Mouse (Mus musculus) MEL (cell line): Measurements from ENCODE around the gene Mapkap1. TPM values are rescaled to one million over a fixed set of nuclear protein-coding genes. Genes with fewer than 3 reads are reported as not detected.

Experiments used
- DNase-seq: peaks from one replicate; pipeline ENCODE4 v3.0.0; 2011; ENCODE audit warnings: low read depth, low spot score
- H3K27ac ChIP-seq: 2 replicates; pipeline ENCODE4 v1.5.1; 2012; ENCODE audit warnings: low read depth, mild to moderate bottlenecking, control low read depth, low read length, moderate library complexity; ENCODE audit not compliant: control insufficient read depth
- H3K27me3 ChIP-seq, 2 experiments: fragments of 150-350 bp in 1 of 2; sonication (generic) in 1 of 2; 2 replicates each; pipeline ENCODE4 v1.6.1; 2012; ENCODE audit warnings: low read length in 2 of 2, mild to moderate bottlenecking in 2 of 2, improper control_type of control experiment in 1 of 2, moderate library complexity in 1 of 2; ENCODE audit not compliant: insufficient read depth in 2 of 2, control insufficient read depth in 1 of 2
- H3K36me3 ChIP-seq, 2 experiments: 2 replicates each; pipeline ENCODE4 v1.6.1; 2012 to 2014; ENCODE audit warnings: low read length in 2 of 2, improper control_type of control experiment in 1 of 2, inconsistent platforms in 1 of 2, mild to moderate bottlenecking in 1 of 2; ENCODE audit not compliant: insufficient read depth in 2 of 2, control insufficient read depth in 1 of 2
- H3K4me1 ChIP-seq, 2 experiments: fragments of 150-350 bp in 1 of 2; sonication (generic) in 1 of 2; 2 replicates each; pipeline ENCODE4 v1.6.1; 2012; ENCODE audit warnings: low read length in 2 of 2, improper control_type of control experiment in 1 of 2, mild to moderate bottlenecking in 1 of 2; ENCODE audit not compliant: insufficient read depth in 2 of 2, control insufficient read depth in 1 of 2
- H3K4me3 ChIP-seq, 2 experiments: fragments of 150-350 bp in 1 of 2; sonication (generic) in 1 of 2; 2 replicates each; pipeline ENCODE4 v1.5.1; 2012; ENCODE audit warnings: low read depth in 2 of 2, low read length in 2 of 2, mild to moderate bottlenecking in 2 of 2, moderate library complexity in 2 of 2, control low read depth in 1 of 2, improper control_type of control experiment in 1 of 2; ENCODE audit not compliant: control insufficient read depth in 1 of 2, insufficient read depth in 1 of 2
- H3K79me2 ChIP-seq: 2 replicates; pipeline ENCODE4 v1.6.1; 2012; ENCODE audit warnings: mild to moderate bottlenecking, low read length, moderate library complexity; ENCODE audit not compliant: control insufficient read depth, poor library complexity, insufficient read depth
- H3K9ac ChIP-seq: 2 replicates; pipeline ENCODE4 v1.6.1; 2012; ENCODE audit warnings: low read depth, mild to moderate bottlenecking, control low read depth, low read length, moderate library complexity; ENCODE audit not compliant: control insufficient read depth, poor library complexity, severe bottlenecking
- H3K9me3 ChIP-seq: fragments of 150-350 bp; sonication (generic); replicated peaks from 2 replicates; pipeline ENCODE4 v1.6.1; 2012; ENCODE audit warnings: mild to moderate bottlenecking, low read length, improper control_type of control experiment, moderate library complexity; ENCODE audit not compliant: insufficient read depth
- CHD1 ChIP-seq: IDR thresholded peaks from 2 replicates; pipeline ENCODE4 v1.6.1; 2012; ENCODE audit warnings: low read depth, mild to moderate bottlenecking, inconsistent platforms, low read length, improper control_type of control experiment
- CTCF ChIP-seq, 3 experiments: IDR thresholded peaks in 2 of 3; conservative IDR thresholded peaks in 1 of 3; 2 replicates each; pipeline ENCODE4 v1.5.1; 2011 to 2012; ENCODE audit warnings: low read length in 3 of 3, low read depth in 2 of 3, mild to moderate bottlenecking in 2 of 3, improper control_type of control experiment in 1 of 3, inconsistent platforms in 1 of 3, mixed read lengths in 1 of 3, moderate library complexity in 1 of 3; ENCODE audit not compliant: control insufficient read depth in 1 of 3, insufficient read depth in 1 of 3, poor library complexity in 1 of 3, severe bottlenecking in 1 of 3
- E2F4 ChIP-seq: IDR thresholded peaks from 2 replicates; pipeline ENCODE4 v1.6.1; 2011; ENCODE audit warnings: low read depth, low read length, improper control_type of control experiment, borderline replicate concordance
- GATA1 ChIP-seq: IDR thresholded peaks from 2 replicates; pipeline ENCODE4 v1.6.1; 2011; ENCODE audit warnings: low read depth, low read length, improper control_type of control experiment
- HCFC1 ChIP-seq: IDR thresholded peaks from 2 replicates; pipeline ENCODE4 v1.6.1; 2012; ENCODE audit warnings: low read depth, mild to moderate bottlenecking, inconsistent platforms, low read length, improper control_type of control experiment, moderate library complexity
- MAFK ChIP-seq: IDR thresholded peaks from 2 replicates; pipeline ENCODE4 v1.6.1; 2011; ENCODE audit warnings: low read depth, mild to moderate bottlenecking, low read length, improper control_type of control experiment, borderline replicate concordance
- MAX ChIP-seq: IDR thresholded peaks from 2 replicates; pipeline ENCODE4 v1.6.1; 2011; ENCODE audit warnings: low read length, improper control_type of control experiment
- MAZ ChIP-seq: IDR thresholded peaks from 2 replicates; pipeline ENCODE4 v1.6.1; 2012; ENCODE audit warnings: low read depth, mild to moderate bottlenecking, inconsistent platforms, low read length, improper control_type of control experiment
- MXI1 ChIP-seq: IDR thresholded peaks from 2 replicates; pipeline ENCODE4 v1.6.1; 2011; ENCODE audit warnings: mild to moderate bottlenecking, low read depth, low read length, improper control_type of control experiment
- MYB ChIP-seq: IDR thresholded peaks from 2 replicates; pipeline ENCODE4 v1.6.1; 2011; ENCODE audit warnings: mild to moderate bottlenecking, low read depth, low read length, improper control_type of control experiment
- MYC ChIP-seq: IDR thresholded peaks from 2 replicates; pipeline ENCODE4 v1.6.1; 2011; ENCODE audit warnings: low read depth, mild to moderate bottlenecking, low read length, improper control_type of control experiment, moderate library complexity
- POLR2A ChIP-seq, 2 experiments: IDR thresholded peaks; 2 replicates each; pipeline ENCODE4 v1.6.1; 2011 to 2012; ENCODE audit warnings: low read length in 2 of 2, mild to moderate bottlenecking in 2 of 2, control low read depth in 1 of 2, improper control_type of control experiment in 1 of 2, low read depth in 1 of 2, moderate library complexity in 1 of 2; ENCODE audit not compliant: control insufficient read depth in 1 of 2, insufficient read depth in 1 of 2, poor library complexity in 1 of 2
- POLR2AphosphoS2 ChIP-seq: IDR thresholded peaks from 2 replicates; pipeline ENCODE4 v1.6.1; 2011; ENCODE audit warnings: low read length, improper control_type of control experiment
- POLR2AphosphoS5 ChIP-seq: IDR thresholded peaks from 2 replicates; pipeline ENCODE4 v1.6.1; 2012; ENCODE audit warnings: low read depth, borderline replicate concordance, mild to moderate bottlenecking, inconsistent platforms, low read length, moderate library complexity, mixed read lengths
- SIN3A ChIP-seq: IDR thresholded peaks from 2 replicates; pipeline ENCODE4 v1.6.1; 2012; ENCODE audit warnings: low read length, improper control_type of control experiment, inconsistent platforms
- SMC3 ChIP-seq: IDR thresholded peaks from 2 replicates; pipeline ENCODE4 v1.6.1; 2011; ENCODE audit warnings: low read depth, low read length, improper control_type of control experiment
- USF2 ChIP-seq, 2 experiments: IDR thresholded peaks; 2 replicates each; pipeline ENCODE4 v1.6.1; 2011 to 2012; ENCODE audit warnings: improper control_type of control experiment in 2 of 2, low read length in 2 of 2, borderline replicate concordance in 1 of 2, inconsistent platforms in 1 of 2, low read depth in 1 of 2, mild to moderate bottlenecking in 1 of 2; ENCODE audit not compliant: insufficient read depth in 1 of 2
- ZKSCAN1 ChIP-seq: IDR thresholded peaks from 2 replicates; pipeline ENCODE4 v1.6.1; 2012; ENCODE audit warnings: low read depth, mild to moderate bottlenecking, inconsistent platforms, low read length, improper control_type of control experiment, moderate library complexity
- ZMIZ1 ChIP-seq: IDR thresholded peaks from 2 replicates; pipeline ENCODE4 v1.6.1; 2012; ENCODE audit warnings: low read depth, mild to moderate bottlenecking, inconsistent platforms, low read length, improper control_type of control experiment, moderate library complexity
- polyA plus RNA-seq, 2 experiments: library from polyadenylated mRNA; stranded (reverse) in 1 of 2; unstranded in 1 of 2; fragments of >175 nt in 1 of 2; fragments of >200 nt in 1 of 2; gene quantifications; 2 replicates each; pipeline versions ENCODE4 v1.2.1 to v1.2.4; 2012; ENCODE audit warnings: low replicate concordance in 2 of 2, low read depth in 1 of 2; ENCODE audit not compliant: insufficient read length in 2 of 2, insufficient read depth in 1 of 2, missing spikeins in 1 of 2
- total RNA-seq: library from RNA; depleted of rRNA; stranded (reverse); fragments of 300-350 nt; gene quantifications from 2 replicates; pipeline ENCODE4 v1.2.3, GENCODE M21; 2012

Gene Mapkap1
- total and polyA plus RNA-seq, 3 experiments = 42.1 to 52.5 TPM; not detected in 1

DNA sequence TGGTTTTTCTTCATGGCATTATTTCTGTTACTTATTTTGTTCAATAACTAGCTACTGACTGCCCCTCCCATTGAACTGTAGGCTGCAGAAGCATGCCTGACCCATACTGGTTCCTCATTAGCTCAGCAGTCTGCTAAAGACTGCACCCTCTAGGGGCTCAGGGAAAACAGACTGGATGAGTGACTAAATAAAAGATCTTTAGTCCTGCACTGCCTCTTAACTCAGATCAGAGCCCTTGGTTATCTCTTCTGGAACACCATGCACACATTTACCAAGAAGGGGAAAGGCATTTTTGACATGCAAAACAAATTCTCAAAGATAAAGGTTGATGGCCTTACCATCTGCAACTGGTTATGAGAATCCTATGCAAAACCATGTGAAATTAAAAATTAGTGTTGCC, 157.3 kb downstream of the Mapkap1 start:
- Histone ChIP-seq H3K4me3 (no peak overlapping the region), H3K79me2 (no peaks in the 10 kb centered on the region), H3K4me1 (no peaks in the 10 kb centered on the region; a peak in 1 of 4 replicates), H3K27me3 (no peaks in the 10 kb centered on the region), H3K36me3 (peaks cover 0 to 1% of the 10 kb centered on the region in 2 experiments; a peak in 1 of 4 replicates)
- DNase-seq = peak; percentile 42
- no peak for TF ChIP-seq MAX
- peak in 1 of 3 experiments; percentile 9; a peak in 1 of 6 replicates for TF ChIP-seq CTCF (IDR thresholded peaks at IDR 0.05 in 2 of 3, conservative IDR thresholded peaks at IDR 0.05 in 1 of 3; ENCODE audit: control insufficient read depth in 1 of 3, insufficient read depth in 1 of 3, low read depth in 2 of 3, low read length in 3 of 3, poor library complexity in 1 of 3, severe bottlenecking in 1 of 3)
- TF ChIP-seq, all 39 proteins: peak for 1
- H3K9ac ChIP-seq = no peak overlapping the region
- H3K27ac ChIP-seq = no peak overlapping the region
- H3K9me3 ChIP-seq = no peaks in the 10 kb centered on the region

DNA sequence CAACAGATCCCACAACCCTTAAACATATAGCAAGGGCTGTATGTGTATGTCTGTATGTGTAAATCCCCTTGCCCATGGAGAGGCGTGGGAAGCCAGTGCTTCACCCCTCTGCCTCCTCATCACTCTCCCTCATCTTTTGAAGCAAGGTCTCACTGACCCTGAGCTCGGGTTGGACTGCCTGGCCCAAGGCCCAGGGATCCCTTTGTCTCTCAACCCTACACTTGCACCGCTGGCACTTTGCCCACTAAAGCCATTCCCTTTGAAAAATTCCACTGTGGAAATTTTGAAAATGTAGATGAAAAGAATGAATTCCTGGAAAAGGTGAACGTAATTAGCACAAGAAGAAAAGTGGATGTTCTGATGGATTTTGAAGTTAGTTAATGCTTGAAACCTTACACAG, 159.6 kb downstream of the Mapkap1 start:
- Histone ChIP-seq H3K79me2 (no peaks in the 10 kb centered on the region), H3K9ac (no peak overlapping the region), H3K27ac (no peak overlapping the region), H3K4me1 (no peaks in the 10 kb centered on the region; a peak in 1 of 4 replicates), H3K9me3 (no peaks in the 10 kb centered on the region), H3K36me3 (peaks cover 0 to 1% of the 10 kb centered on the region in 2 experiments; a peak in 1 of 4 replicates), H3K4me3 (no peak overlapping the region), H3K27me3 (no peaks in the 10 kb centered on the region)
- no peak for DNase-seq
- TF ChIP-seq MAZ (no peak), ZMIZ1 (no peak), GATA1 (no peak), MAX (no peak), E2F4 (no peak), SMC3 (no peak), MXI1 (no peak), MAFK (no peak), POLR2AphosphoS2 (no peak), HCFC1 (no peak), ZKSCAN1 (no peak)

DNA sequence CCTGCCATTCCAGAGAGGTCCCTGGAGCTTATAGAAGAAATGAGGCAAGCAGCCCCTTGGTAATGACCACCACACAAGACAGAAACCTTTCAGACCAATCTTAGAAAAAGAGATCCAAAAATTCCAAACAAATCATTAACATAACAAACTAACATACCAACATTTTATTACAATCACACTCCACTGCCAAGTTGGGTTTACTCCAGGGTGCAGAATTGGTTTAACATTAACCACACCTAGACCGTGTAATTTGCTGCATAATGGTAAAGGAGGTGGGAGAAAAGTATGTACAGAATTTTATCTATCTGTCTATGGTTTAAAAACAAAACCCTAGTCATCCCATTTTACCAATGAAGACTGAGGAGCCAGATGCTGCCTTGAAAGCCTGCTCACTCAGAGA, 160.0 kb downstream of the Mapkap1 start:
- no peak overlapping the region for H3K9ac ChIP-seq

More for the DNA sequence above, 160.0 kb downstream of the Mapkap1 start:
- no peaks in the 10 kb centered on the region for H3K79me2 ChIP-seq
- DNase-seq = no peak
- no peak for TF ChIP-seq POLR2A (IDR thresholded peaks at IDR 0.05; ENCODE audit: control insufficient read depth in 1 of 2, insufficient read depth in 1 of 2, low read depth in 1 of 2, low read length in 2 of 2, poor library complexity in 1 of 2)
- no peak for TF ChIP-seq ZMIZ1
- TF ChIP-seq MYC = no peak
- TF ChIP-seq CHD1 = no peak
- TF ChIP-seq USF2 (IDR thresholded peaks at IDR 0.05; ENCODE audit: borderline replicate concordance in 1 of 2, insufficient read depth in 1 of 2, low read depth in 1 of 2, low read length in 2 of 2) = no peak
- TF ChIP-seq CTCF (IDR thresholded peaks at IDR 0.05 in 2 of 3, conservative IDR thresholded peaks at IDR 0.05 in 1 of 3; ENCODE audit: control insufficient read depth in 1 of 3, insufficient read depth in 1 of 3, low read depth in 2 of 3, low read length in 3 of 3, poor library complexity in 1 of 3, severe bottlenecking in 1 of 3) = no peak
- TF ChIP-seq POLR2AphosphoS5 = no peak
- TF ChIP-seq SIN3A = no peak
- TF ChIP-seq MYB = no peak
- TF ChIP-seq, all 39 proteins: peak for 0
- Histone ChIP-seq H3K36me3 (peaks cover 0 to 1% of the 10 kb centered on the region in 2 experiments; a peak in 1 of 4 replicates), H3K4me1 (no peaks in the 10 kb centered on the region; a peak in 1 of 4 replicates), H3K27ac (no peak overlapping the region), H3K4me3 (no peak overlapping the region), H3K9me3 (no peaks in the 10 kb centered on the region), H3K27me3 (no peaks in the 10 kb centered on the region)
